ENCODE assay signal across 21 mouse cellular contexts in genomic region chr7:80932777-80933176, GRCm38 (mm10). TPM values are rescaled to one million over a fixed set of nuclear protein-coding genes. Genes with fewer than 3 reads are reported as not detected.
A peak's percentile ranks its signal among the peaks of the same experiment; 100 is the strongest.
DNase-seq lines count a peak whose midpoint lies in the region; ATAC-seq lines count a peak whose summit lies in the region.
"Had no signal": no experiment of that assay in that cellular context is flagged by ENCODE, and none has a peak within 500 bp of the region (broad histone marks: within the 10 kb centered on the region; RNA-seq: fewer than 3 reads in every experiment).

No protein-coding gene starts in this region.

- no peak overlapping the region for H3K4me2 ChIP-seq in midbrain, embryonic 11.5 days
- no peak overlapping the region for H3K4me2 ChIP-seq in midbrain, embryonic 15.5 days

- H3K27ac ChIP-seq in midbrain, embryonic 11.5 days (ENCODE audit: low read depth, low read length), result no peak overlapping the region
- H3K27ac ChIP-seq in midbrain, embryonic 15.5 days, result no peak overlapping the region

- intact Hi-C loops in left cerebral cortex, postnatal 36 days (cut with DNase I), result no loop called here

- no peak overlapping the region for H3K9ac ChIP-seq in midbrain, embryonic 11.5 days (ENCODE audit: low read length)
- H3K9ac ChIP-seq in midbrain, embryonic 15.5 days, result no peak overlapping the region

- WGBS in midbrain, embryonic 11.5 days, result 82% methylated on average over 1 of the region's 1 CpGs
- 81% methylated on average over 1 of the region's 1 CpGs for WGBS in midbrain, embryonic 15.5 days

- no peaks in the 10 kb centered on the region for H3K9me3 ChIP-seq in midbrain, embryonic 11.5 days (ENCODE audit: control insufficient read depth, low read length)
- H3K9me3 ChIP-seq in midbrain, embryonic 15.5 days, result no peaks in the 10 kb centered on the region
- H3K9me3 ChIP-seq: G1E had no signal

- peak; percentile 57 for DNase-seq in midbrain, embryonic 11.5 days (ENCODE audit: low spot score, missing footprints)
- no peak for DNase-seq in left cerebral cortex, postnatal 36 days (ENCODE audit: low spot score in 2 of 2)
- no peak for DNase-seq in gastrocnemius, postnatal 4 days (ENCODE audit: low spot score in 2 of 2)
- DNase-seq: adrenal gland, adult 2 months; adrenal gland, adult 8-10 months; adrenal gland, postnatal 10 days; adrenal gland, postnatal 14 days; adrenal gland, postnatal 25 days; adrenal gland, postnatal 36 days; B cell, adult 2 months; cerebellum, adult 11 months; cerebellum, adult 11-12 months; cerebellum, adult 18-20 months had no signal

- no peaks in the 10 kb centered on the region for H3K27me3 ChIP-seq in midbrain, embryonic 11.5 days (ENCODE audit: control insufficient read depth, insufficient read depth, low read length)
- no peaks in the 10 kb centered on the region for H3K27me3 ChIP-seq in midbrain, embryonic 15.5 days (replicated peaks)
- H3K27me3 ChIP-seq: CH12.LX, Patski had no signal

- no peaks in the 10 kb centered on the region; the same call in 1 of the 2 replicates for H3K36me3 ChIP-seq in midbrain, embryonic 11.5 days (ENCODE audit: control insufficient read depth, insufficient read depth, low read length)
- H3K36me3 ChIP-seq in midbrain, embryonic 15.5 days (replicated peaks), result peaks cover 12% of the 10 kb centered on the region; the same call in 1 of the 2 replicates

- ATAC-seq in midbrain, embryonic 11.5 days (ENCODE audit: low FRiP score), result no peak
- no peak for ATAC-seq in midbrain, embryonic 15.5 days (replicated peaks)
- peak; percentile 69 for ATAC-seq in megakaryocyte progenitor cell, adult 5-6 weeks (replicated peaks; ENCODE audit: poor library complexity)
- peak; percentile 54 for ATAC-seq in megakaryocyte-erythroid progenitor cell, adult 5-6 weeks (replicated peaks; ENCODE audit: low FRiP score, low TSS enrichment, poor library complexity, severe bottlenecking)
- ATAC-seq: activated CD4-positive, CD25-positive, alpha-beta regulatory T cell, adult 4 months; CD4-positive, CD25-positive, alpha-beta regulatory T cell, adult 4 months; Patski had no signal

- no peaks in the 10 kb centered on the region for H3K4me1 ChIP-seq in midbrain, embryonic 11.5 days (ENCODE audit: control insufficient read depth, insufficient read depth, low read length)
- no peaks in the 10 kb centered on the region for H3K4me1 ChIP-seq in midbrain, embryonic 15.5 days

- no peak overlapping the region for H3K4me3 ChIP-seq in midbrain, embryonic 11.5 days (ENCODE audit: low read depth, low read length)
- H3K4me3 ChIP-seq in midbrain, embryonic 15.5 days, result no peak overlapping the region

RNA-seq across cellular contexts. Expression of gene Sec11a, which starts 14.8 kb away (rescaled TPM):
- polyA plus RNA-seq in midbrain, embryonic 11.5 days (2014; fragmentation: Nextera tagmentation; extraction: Ambion mirVana), result 204 TPM in 2 replicates
- 147 and 163 TPM in 2 replicates for polyA plus RNA-seq in midbrain, embryonic 15.5 days (2015; fragmentation: Nextera tagmentation; extraction: Ambion mirVana)
- 219 and 228 TPM in 2 replicates for total RNA-seq in megakaryocyte progenitor cell, adult 5-6 weeks (2015)
- 452 and 486 TPM in 2 replicates for total RNA-seq in megakaryocyte progenitor cell, adult 5-6 weeks (2017)
- 109 and 150 TPM in 2 replicates for total RNA-seq in megakaryocyte-erythroid progenitor cell, adult 5-6 weeks (2014; fragmentation: Nextera tagmentation)
- total RNA-seq in megakaryocyte-erythroid progenitor cell, adult 5-6 weeks (2017), result 393 and 493 TPM in 2 replicates
- total RNA-seq in left cerebral cortex, postnatal 36 days (2021), result 10 to 100 TPM; 42.8 to 48.1 TPM
- total RNA-seq in gastrocnemius, postnatal 4 days (2021), result 10 to 100 TPM; 71.6 to 77.3 TPM

RNA-seq across cellular contexts. Expression of gene Nmb, which starts 27.9 kb away (rescaled TPM):
- polyA plus RNA-seq in midbrain, embryonic 11.5 days (2014; fragmentation: Nextera tagmentation; extraction: Ambion mirVana), result 6.9 and 7.9 TPM in 2 replicates
- 5.2 and 7.2 TPM in 2 replicates for polyA plus RNA-seq in midbrain, embryonic 15.5 days (2015; fragmentation: Nextera tagmentation; extraction: Ambion mirVana)
- 6.8 and 8.6 TPM in 2 replicates for total RNA-seq in megakaryocyte progenitor cell, adult 5-6 weeks (2015)
- total RNA-seq in megakaryocyte progenitor cell, adult 5-6 weeks (2017), result 0.57 and 3.1 TPM in 2 replicates
- 3.6 TPM in 1 of 2 replicates, not detected in the other for total RNA-seq in megakaryocyte-erythroid progenitor cell, adult 5-6 weeks (2014; fragmentation: Nextera tagmentation)
- total RNA-seq in megakaryocyte-erythroid progenitor cell, adult 5-6 weeks (2017), result not detected in 2 replicates
- total RNA-seq in left cerebral cortex, postnatal 36 days (2021), result 1 to 10 TPM; 3.3 to 7.1 TPM
- 1 to 10 TPM; 2.5 to 4.9 TPM for total RNA-seq in gastrocnemius, postnatal 4 days (2021)

RNA-seq across cellular contexts. Expression of gene Wdr73, which starts 31.7 kb away (rescaled TPM):
- 36.1 and 41.2 TPM in 2 replicates for polyA plus RNA-seq in midbrain, embryonic 11.5 days (2014; fragmentation: Nextera tagmentation; extraction: Ambion mirVana)
- polyA plus RNA-seq in midbrain, embryonic 15.5 days (2015; fragmentation: Nextera tagmentation; extraction: Ambion mirVana), result 38.5 and 40.3 TPM in 2 replicates
- 14.2 and 18.4 TPM in 2 replicates for total RNA-seq in megakaryocyte progenitor cell, adult 5-6 weeks (2015)
- total RNA-seq in megakaryocyte progenitor cell, adult 5-6 weeks (2017), result 18.2 and 19.6 TPM in 2 replicates
- 28.3 and 41.5 TPM in 2 replicates for total RNA-seq in megakaryocyte-erythroid progenitor cell, adult 5-6 weeks (2014; fragmentation: Nextera tagmentation)
- total RNA-seq in megakaryocyte-erythroid progenitor cell, adult 5-6 weeks (2017), result 28.8 and 53.1 TPM in 2 replicates
- total RNA-seq in left cerebral cortex, postnatal 36 days (2021), result 10 to 100 TPM; 22.9 to 25.8 TPM
- total RNA-seq in gastrocnemius, postnatal 4 days (2021), result 1 to 10 TPM; 9.1 to 9.5 TPM

Comparison
In these comparisons a context has a peak if more than half of its experiments do, and no peak if none do; other contexts are left out.
1. ATAC-seq: peak in megakaryocyte progenitor cell, adult 5-6 weeks (single experiment) and megakaryocyte-erythroid progenitor cell, adult 5-6 weeks (single experiment); none in midbrain, embryonic 11.5 days (single experiment) and midbrain, embryonic 15.5 days (single experiment).